Mouse (Mus musculus): Measurements from ENCODE around the gene Faf2. TPM values are rescaled to one million over a fixed set of nuclear protein-coding genes. Genes with fewer than 3 reads are reported as not detected.

Faf2 gene
- total and polyA plus RNA-seq, 2 experiments from 2014 or later: 41.9 to 65.0 TPM

DNA sequence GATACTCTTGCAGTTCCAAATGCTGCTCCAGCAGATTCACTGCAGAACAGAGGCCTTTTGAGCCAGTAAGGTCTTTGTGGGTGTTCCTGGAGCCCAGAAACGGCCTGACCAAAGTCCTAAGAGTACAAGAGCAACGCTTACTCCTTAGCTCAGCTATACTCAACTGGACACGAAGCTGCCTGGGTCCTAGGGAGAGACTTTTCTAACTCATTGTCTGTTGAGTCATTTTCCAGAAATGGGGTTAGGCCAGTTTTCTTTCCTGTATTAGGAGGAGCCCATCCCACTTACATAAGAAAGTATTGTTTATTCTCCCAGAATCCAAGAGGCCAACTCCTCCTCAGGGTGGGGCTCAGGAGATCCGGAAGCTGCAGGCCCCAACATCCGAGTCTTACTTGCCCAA, 16.2 kb upstream of the Faf2 start:
- Histone ChIP-seq H3K9me3 (ENCODE audit: low read length) (no peaks in the 10 kb centered on the region), H3K4me1 (ENCODE audit: insufficient read depth, low read length) (peaks cover 20% of the 10 kb centered on the region), H3K27me3 (ENCODE audit: insufficient read depth, low read length) (no peaks in the 10 kb centered on the region), H3K4me2 (ENCODE audit: low read depth, low read length) (no peak overlapping the region), H3K4me3 (ENCODE audit: low read length) (no peak overlapping the region), H3K27ac (no peak overlapping the region), H3K36me3 (ENCODE audit: insufficient read depth, low read length) (peaks cover 20% of the 10 kb centered on the region; the same call in 1 of the 2 replicates), H3K9ac (replicated peaks; ENCODE audit: low read length) (no peak overlapping the region)
- DNase-seq (ENCODE audit: low spot score): no peak
- ATAC-seq: no peak
- no peak for TF ChIP-seq CTCF (IDR thresholded peaks at IDR 0.05; ENCODE audit: low read depth)
- WGBS: 78% methylated on average over 5 of the region's 5 CpGs

DNA sequence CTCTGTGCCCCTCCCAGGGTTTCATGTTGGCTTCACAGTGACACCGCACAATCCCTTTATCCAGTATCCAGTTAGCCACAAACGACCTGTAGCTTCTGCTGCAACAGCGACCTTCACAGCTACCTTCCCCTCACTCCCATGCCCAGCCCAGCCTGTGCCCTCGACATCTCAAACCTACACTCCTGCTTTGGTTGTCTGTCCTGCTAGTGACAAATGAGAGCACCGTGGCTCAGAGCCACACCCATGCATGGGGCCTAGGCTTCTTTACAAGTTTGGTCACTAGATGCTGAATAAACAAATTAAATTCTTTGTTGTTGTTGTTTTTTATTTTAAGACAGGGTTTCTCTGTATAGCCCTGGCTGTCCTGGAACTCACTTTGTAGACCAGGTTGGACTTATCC, 14.4 kb upstream of the Faf2 start:
- Histone ChIP-seq H3K9me3 (ENCODE audit: low read length) (no peaks in the 10 kb centered on the region), H3K4me2 (ENCODE audit: low read depth, low read length) (no peak overlapping the region), H3K27me3 (ENCODE audit: insufficient read depth, low read length) (no peaks in the 10 kb centered on the region), H3K36me3 (ENCODE audit: insufficient read depth, low read length) (0 out of 2 replicates have a peak, but pooled peaks cover 13% of the 10 kb centered on the region), H3K4me3 (ENCODE audit: low read length) (no peak overlapping the region), H3K9ac (replicated peaks; ENCODE audit: low read length) (no peak overlapping the region), H3K27ac (no peak overlapping the region), H3K4me1 (ENCODE audit: insufficient read depth, low read length) (peaks cover 20% of the 10 kb centered on the region)
- ATAC-seq (no peak), DNase-seq (ENCODE audit: low spot score) (no peak)
- 72% methylated on average over 5 of the region's 5 CpGs for WGBS
- TF ChIP-seq CTCF (IDR thresholded peaks at IDR 0.05; ENCODE audit: low read depth): no peak

DNA sequence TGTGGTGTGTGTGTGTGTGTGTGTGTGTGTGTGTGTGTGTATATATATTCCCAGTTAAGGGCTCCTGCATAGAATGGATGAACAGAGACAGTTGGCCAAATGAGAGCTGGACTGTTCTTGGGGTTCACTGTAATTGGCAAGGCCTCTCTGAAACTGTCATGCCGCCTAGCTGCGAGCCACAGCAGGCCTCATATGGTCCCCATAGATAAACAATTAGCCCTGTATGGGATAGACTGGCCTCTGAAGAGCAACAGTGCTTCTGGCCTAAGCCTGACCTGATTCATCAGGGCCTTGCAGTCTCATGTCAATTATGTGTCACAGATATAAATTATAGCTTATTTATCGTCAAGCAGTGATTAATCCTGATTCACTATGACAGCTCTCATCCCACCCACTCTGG, 13.6 kb upstream of the Faf2 start:
- 45% methylated on average over 3 of the region's 3 CpGs for WGBS
- Histone ChIP-seq H3K4me1 (ENCODE audit: insufficient read depth, low read length) (peaks cover 20% of the 10 kb centered on the region), H3K4me3 (ENCODE audit: low read length) (0 out of 2 replicates have a peak overlapping the region, but pooled peaks have one; percentile 19), H3K4me2 (ENCODE audit: low read depth, low read length) (peak overlapping the region; percentile 74), H3K36me3 (ENCODE audit: insufficient read depth, low read length) (0 out of 2 replicates have a peak, but pooled peaks cover 13% of the 10 kb centered on the region), H3K27ac (no peak overlapping the region), H3K27me3 (ENCODE audit: insufficient read depth, low read length) (no peaks in the 10 kb centered on the region), H3K9ac (replicated peaks; ENCODE audit: low read length) (no peak overlapping the region), H3K9me3 (ENCODE audit: low read length) (no peaks in the 10 kb centered on the region)
- DNase-seq (ENCODE audit: low spot score) (no peak), ATAC-seq (no peak)
- TF ChIP-seq CTCF (IDR thresholded peaks at IDR 0.05; ENCODE audit: low read depth): no peak

DNA sequence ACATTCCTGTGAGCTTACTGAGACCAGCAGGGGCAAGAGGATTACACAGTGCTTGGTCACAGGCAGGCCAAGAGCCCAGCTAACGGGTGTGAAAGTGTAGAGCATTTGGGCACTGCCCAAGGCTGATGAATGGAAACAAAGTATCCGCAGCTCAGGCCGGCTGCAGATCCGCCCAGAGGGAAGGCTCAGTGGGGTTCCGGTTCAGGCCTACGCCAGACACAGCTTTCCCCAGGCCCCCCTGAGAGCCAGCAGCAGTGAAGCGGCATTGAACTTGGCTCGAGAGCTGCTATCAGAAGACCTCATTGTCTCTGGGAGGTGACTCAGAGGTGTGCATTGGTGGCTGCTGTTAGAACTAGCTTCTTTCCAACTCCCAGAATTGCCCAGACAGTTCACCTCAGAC, 12.9 kb upstream of the Faf2 start:
- 6% methylated on average over 8 of the region's 8 CpGs for WGBS
- Histone ChIP-seq H3K36me3 (ENCODE audit: insufficient read depth, low read length) (0 out of 2 replicates have a peak, but pooled peaks cover 9% of the 10 kb centered on the region), H3K4me3 (ENCODE audit: low read length) (peak overlapping the region; percentile 19), H3K4me2 (ENCODE audit: low read depth, low read length) (peak overlapping the region; percentile 74), H3K9me3 (ENCODE audit: low read length) (no peaks in the 10 kb centered on the region), H3K27me3 (ENCODE audit: insufficient read depth, low read length) (no peaks in the 10 kb centered on the region), H3K27ac (peak overlapping the region; percentile 46), H3K4me1 (ENCODE audit: insufficient read depth, low read length) (peaks cover 20% of the 10 kb centered on the region), H3K9ac (replicated peaks; ENCODE audit: low read length) (peak overlapping the region; percentile 44)
- peak; percentile 61 for DNase-seq (ENCODE audit: low spot score)
- ATAC-seq: peak; percentile 41; the same call in 1 of the 2 replicates
- no peak for TF ChIP-seq CTCF (IDR thresholded peaks at IDR 0.05; ENCODE audit: low read depth)

DNA sequence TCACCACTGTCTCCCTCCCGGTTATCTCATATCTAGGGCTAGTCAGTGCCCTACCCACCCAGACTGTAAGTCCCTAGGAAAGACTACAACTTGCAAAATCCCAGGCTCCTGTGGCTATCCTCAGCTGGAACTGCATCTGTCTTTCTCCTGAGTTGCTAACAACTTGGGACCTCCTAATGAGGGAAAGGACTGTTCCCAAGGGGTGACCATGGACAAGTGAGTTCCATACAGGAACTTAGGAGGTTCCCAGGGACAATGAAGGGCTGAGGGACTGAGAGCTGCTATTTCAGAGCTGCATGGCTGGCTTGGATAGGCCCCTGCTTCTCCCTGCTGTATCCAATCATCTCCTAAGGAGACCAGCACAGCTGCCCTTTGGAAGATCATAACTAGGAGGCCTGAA, 12.3 kb upstream of the Faf2 start:
- 8% methylated on average over 1 of the region's 1 CpGs for WGBS
- DNase-seq (ENCODE audit: low spot score) (no peak), ATAC-seq (no peak)
- no peaks in the 10 kb centered on the region for H3K27me3 ChIP-seq (ENCODE audit: insufficient read depth, low read length)
- peak overlapping the region; percentile 19 for H3K4me3 ChIP-seq (ENCODE audit: low read length)
- H3K9ac ChIP-seq (replicated peaks; ENCODE audit: low read length): peak overlapping the region; percentile 44
- H3K4me2 ChIP-seq (ENCODE audit: low read depth, low read length): peak overlapping the region; percentile 74
- no peaks in the 10 kb centered on the region for H3K9me3 ChIP-seq (ENCODE audit: low read length)
- peaks cover 20% of the 10 kb centered on the region for H3K4me1 ChIP-seq (ENCODE audit: insufficient read depth, low read length)
- 0 out of 2 replicates have a peak, but pooled peaks cover 9% of the 10 kb centered on the region for H3K36me3 ChIP-seq (ENCODE audit: insufficient read depth, low read length)
- TF ChIP-seq CTCF (IDR thresholded peaks at IDR 0.05; ENCODE audit: low read depth): no peak
- H3K27ac ChIP-seq: peak overlapping the region; percentile 46; the same call in 1 of the 2 replicates

DNA sequence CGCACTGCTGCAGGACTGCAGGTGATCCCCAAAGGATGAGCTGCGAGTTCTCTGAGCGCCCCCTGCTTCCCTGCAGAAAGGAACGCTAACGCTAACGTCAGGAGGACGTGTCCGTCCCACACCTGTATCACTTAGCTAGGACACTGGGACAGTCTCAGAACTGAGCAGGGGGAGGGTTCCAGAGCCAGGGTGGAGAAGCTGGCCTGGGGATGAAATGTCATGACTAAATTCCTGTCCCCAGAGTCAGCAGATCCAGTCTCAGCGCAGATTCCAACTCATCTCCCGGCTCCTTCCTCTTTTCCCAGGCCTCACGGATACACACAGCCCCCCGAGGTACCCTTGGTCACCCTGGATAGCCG, 11.0 kb upstream of the Faf2 start:
- ATAC-seq (peak; percentile 28), DNase-seq (ENCODE audit: low spot score) (peak; percentile 33)
- H3K4me2 ChIP-seq (ENCODE audit: low read depth, low read length): peak overlapping the region; percentile 74
- no peaks in the 10 kb centered on the region for H3K9me3 ChIP-seq (ENCODE audit: low read length)
- peaks cover 20% of the 10 kb centered on the region for H3K4me1 ChIP-seq (ENCODE audit: insufficient read depth, low read length)
- TF ChIP-seq CTCF (IDR thresholded peaks at IDR 0.05; ENCODE audit: low read depth): peak; percentile 20; the same call in 1 of the 2 replicates
- 9% methylated on average over 13 of the region's 13 CpGs for WGBS
- H3K27me3 ChIP-seq (ENCODE audit: insufficient read depth, low read length): no peaks in the 10 kb centered on the region
- H3K9ac ChIP-seq (replicated peaks; ENCODE audit: low read length): peak overlapping the region; percentile 89
- H3K36me3 ChIP-seq (ENCODE audit: insufficient read depth, low read length): 0 out of 2 replicates have a peak, but pooled peaks cover 6% of the 10 kb centered on the region
- peak overlapping the region; percentile 77 for H3K4me3 ChIP-seq (ENCODE audit: low read length)
- peak overlapping the region; percentile 86 for H3K27ac ChIP-seq

DNA sequence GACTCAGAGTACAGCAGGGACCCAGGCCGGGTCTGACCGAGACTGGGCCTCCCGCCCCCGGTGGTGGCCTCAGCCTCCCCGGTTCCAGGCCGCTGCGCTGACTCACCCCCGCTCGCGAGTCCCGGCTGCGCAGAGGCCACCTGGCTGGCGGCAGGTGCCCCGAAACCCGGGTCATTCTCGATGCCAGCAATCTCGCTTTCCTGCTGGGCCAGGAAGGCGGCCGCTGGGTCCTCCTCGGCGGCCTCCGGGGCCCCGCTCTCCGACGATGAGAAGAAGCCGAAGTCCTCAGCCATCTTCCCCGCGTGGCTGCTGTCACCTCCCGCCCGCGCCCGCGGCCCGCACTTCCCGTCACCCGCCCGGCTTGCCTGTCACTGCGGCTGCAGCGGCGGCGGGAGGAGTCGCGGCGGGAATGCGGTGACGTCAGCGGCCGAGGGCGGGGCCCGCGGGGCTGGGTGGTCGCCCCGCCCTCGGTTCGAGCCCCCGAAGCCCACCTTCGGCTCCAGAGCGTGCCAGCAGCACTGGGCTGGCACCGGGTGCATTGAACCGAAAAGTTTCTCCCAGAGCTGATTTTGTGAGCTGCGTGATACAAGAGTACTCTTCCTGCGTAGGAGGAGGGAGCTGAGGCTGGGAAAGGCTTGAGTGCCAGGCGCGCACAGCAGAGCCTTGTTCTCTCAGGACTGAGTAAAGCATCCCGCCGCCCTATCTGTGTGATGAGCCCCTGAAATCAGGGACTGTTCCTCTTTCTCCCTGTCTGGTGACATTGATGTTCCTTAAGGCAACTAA, 10.4 kb upstream of the Faf2 start, which contains the start of gene Cltb:
Gene Cltb (minus strand): TSS at position 373 of the 783 bp plus-strand sequence.
- peak; percentile 81 for ATAC-seq
- peak within 1 kb of the TSS; percentile 74 for H3K4me2 ChIP-seq (ENCODE audit: low read depth, low read length)

More for the DNA sequence above, 10.4 kb upstream of the Faf2 start, which contains the start of gene Cltb:
- Histone ChIP-seq H3K9ac (replicated peaks; ENCODE audit: low read length) (peak within 1 kb of the TSS; percentile 89), H3K4me1 (ENCODE audit: insufficient read depth, low read length) (peaks cover 20% of the 10 kb centered on the region), H3K27me3 (ENCODE audit: insufficient read depth, low read length) (no peaks in the 10 kb centered on the region), H3K27ac (peak within 1 kb of the TSS; percentile 86), H3K36me3 (ENCODE audit: insufficient read depth, low read length) (0 out of 2 replicates have a peak, but pooled peaks cover under 1% of the 10 kb centered on the region), H3K9me3 (ENCODE audit: low read length) (no peaks in the 10 kb centered on the region), H3K4me3 (ENCODE audit: low read length) (peak within 1 kb of the TSS; percentile 77)
- under 1% methylated on average over 56 of the region's 66 CpGs for WGBS
- DNase-seq (ENCODE audit: low spot score): peak; percentile 90
- TF ChIP-seq CTCF (IDR thresholded peaks at IDR 0.05; ENCODE audit: low read depth): no peak
